Mouse (Mus musculus): ENCODE results near the gene Gm3005. TPM values are rescaled to one million over a fixed set of nuclear protein-coding genes. Genes with fewer than 3 reads are reported as not detected.

The Gm3005 gene
- total RNA-seq (2023): not detected in 4 replicates

GRCm38 (mm10) chr14:3427803-3428202, at the start of gene Gm3005:
Gene Gm3005 (plus strand): TSS chr14:3428103.

DNA sequence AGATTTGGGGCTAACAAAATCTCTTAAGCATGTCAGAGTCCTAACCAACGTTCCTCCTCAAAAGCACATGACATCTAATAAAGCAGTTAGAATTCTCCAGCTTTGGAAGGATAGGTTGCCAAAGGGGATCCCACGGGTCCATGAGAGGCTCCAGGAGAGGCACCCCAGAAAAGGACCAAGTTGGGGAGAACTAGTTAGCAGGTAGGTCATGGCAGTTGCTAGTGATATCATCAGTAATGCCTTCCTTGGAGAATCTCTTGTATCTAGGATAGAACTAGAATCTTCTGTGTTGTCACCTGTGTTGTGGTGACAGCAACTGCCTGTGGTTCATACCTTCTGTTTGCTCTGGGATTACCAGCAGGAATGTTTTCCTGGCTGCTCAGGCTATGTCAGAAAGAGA, 33.1 kb upstream of the Gm3005 start, which contains the start of gene Gm10413:
Gene Gm10413 (plus strand): TSS at position 301 of the 400 bp plus-strand sequence.

GRCm38 (mm10) chr14:3412314-3412713, 15.6 kb upstream of the Gm3005 start, which contains the start of gene Gm10409:
Gene Gm10409 (plus strand): TSS chr14:3412614.

GRCm38 (mm10) chr14:3449079-3449478, 21.2 kb downstream of the Gm3005 start, which contains the start of gene Gm10408:
Gene Gm10408 (plus strand): TSS chr14:3449379.

DNA sequence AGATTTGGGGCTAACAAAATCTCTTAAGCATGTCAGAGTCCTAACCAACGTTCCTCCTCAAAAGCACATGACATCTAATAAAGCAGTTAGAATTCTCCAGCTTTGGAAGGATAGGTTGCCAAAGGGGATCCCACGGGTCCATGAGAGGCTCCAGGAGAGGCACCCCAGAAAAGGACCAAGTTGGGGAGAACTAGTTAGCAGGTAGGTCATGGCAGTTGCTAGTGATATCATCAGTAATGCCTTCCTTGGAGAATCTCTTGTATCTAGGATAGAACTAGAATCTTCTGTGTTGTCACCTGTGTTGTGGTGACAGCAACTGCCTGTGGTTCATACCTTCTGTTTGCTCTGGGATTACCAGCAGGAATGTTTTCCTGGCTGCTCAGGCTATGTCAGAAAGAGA, 206.3 kb downstream of the Gm3005 start, which contains the start of gene Gm3012:
Gene Gm3012 (plus strand): TSS at position 301 of the 400 bp plus-strand sequence.

Other genes starting within 250 kb of the Gm3005 start
- gene Gm5795, start 239.8 kb upstream of the Gm3005 start, total RNA-seq (2023): not detected in 4 replicates
- gene D830030K20Rik, start 219.6 kb upstream of the Gm3005 start, total RNA-seq (2023): not detected in 4 replicates
- gene Gm2956, start 95.5 kb upstream of the Gm3005 start, total RNA-seq (2023): not detected in 4 replicates
- gene Gm10413, start 33.0 kb upstream of the Gm3005 start, total RNA-seq (2023): not detected in 4 replicates
- gene Gm10409, start 15.5 kb upstream of the Gm3005 start, total RNA-seq (2023): not detected in 4 replicates
- not detected in 4 replicates for gene Gm10408, start 21.3 kb downstream of the Gm3005 start, total RNA-seq (2023)
- not detected in 4 replicates for gene Gm3012, start 206.4 kb downstream of the Gm3005 start, total RNA-seq (2023)
- gene Gm3020, start 223.9 kb downstream of the Gm3005 start, total RNA-seq (2023): not detected in 4 replicates

Measured in B cell, adult 62 days (primary cell).